Mouse (Mus musculus) mouse trophoblast stem cell (cell line): ENCODE results near the gene Tmem165.

ENCODE experiments used
- in situ Hi-C, 2 experiments: fragments of 300-500 bp; cut with MseI, MboI; formaldehyde crosslinking; loops; 2 replicates in 1 of 2; 3 replicates in 1 of 2; pipeline ENCODE4 v1.15.1; 2025

The Tmem165 gene

DNA sequence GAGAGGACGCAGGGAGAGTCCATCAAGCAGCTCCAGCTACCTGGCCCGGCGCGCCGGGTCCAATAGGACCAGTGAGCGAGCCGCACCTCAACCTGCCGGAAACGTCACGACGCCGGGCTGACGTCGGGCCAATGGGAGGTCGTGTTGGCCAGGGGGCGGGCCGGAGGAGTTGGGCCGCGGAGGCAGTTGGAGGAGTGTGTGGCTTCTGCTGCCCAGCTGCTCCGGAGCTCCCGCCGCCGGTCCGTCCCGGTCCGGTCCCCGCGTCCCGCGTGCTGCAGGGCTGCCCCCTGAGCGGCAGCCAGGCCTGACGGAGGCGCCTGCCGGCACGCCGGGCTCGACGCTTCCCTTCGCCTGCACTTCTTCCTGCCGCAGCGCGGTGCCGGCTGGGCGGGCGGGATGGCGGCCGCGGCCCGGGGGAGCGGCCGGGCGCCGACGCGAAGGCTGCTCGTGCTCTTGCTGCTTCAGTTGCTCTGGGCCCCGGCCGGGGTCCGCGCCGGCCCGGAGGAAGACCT, at the start of gene Tmem165:
Gene Tmem165, plus strand, starts transcription at position 131 of the 512 bp plus-strand sequence.
- in situ Hi-C loops, result no loop called here

DNA sequence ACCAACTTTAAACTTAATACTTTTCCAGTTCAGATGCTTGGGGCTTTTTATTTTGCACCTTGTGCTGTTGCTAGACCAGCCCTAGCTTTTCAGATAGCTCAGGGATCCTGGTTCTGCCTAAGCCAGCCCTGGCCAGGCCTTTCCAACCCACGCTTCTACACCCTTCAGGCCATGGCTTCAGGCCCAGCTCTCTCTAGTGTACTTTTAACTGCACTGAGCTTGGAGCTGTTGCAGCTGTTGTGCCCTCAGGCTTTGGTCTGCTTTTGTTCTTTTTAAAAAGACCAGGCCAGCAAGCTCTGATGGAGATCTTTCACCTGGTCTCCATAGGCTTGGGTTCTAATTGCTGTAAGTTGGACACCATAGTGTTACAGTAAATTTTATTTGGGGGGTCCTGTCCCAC, 48.0 kb upstream of the Tmem165 start:
- in situ Hi-C loops, result no loop called here

- in situ Hi-C loops, result no loop called here
Measured at GRCm38 (mm10) chr5:76136271-76136670, 47.4 kb upstream of the Tmem165 start.

DNA sequence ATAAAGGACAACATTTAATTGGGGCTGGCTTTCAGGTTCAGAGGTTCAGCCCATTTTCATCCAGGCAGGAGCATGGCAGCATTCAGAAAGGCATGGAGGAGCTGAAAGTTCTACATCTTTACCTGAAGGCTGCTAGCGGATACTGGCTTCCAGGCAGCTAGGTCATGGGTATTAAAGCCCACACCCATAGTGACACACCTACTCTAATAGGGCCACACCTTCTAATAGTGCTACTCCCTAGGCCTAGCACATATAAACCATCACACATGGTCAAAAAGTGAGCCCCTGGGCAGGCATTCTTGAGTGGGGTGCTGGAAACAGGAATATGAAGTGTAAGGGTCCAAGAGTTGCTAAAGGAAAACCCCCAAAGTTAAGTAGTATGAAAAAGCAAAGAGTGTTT, 46.1 kb upstream of the Tmem165 start:
- in situ Hi-C loops, result no loop called here

- in situ Hi-C loops, result no loop called here
Measured at GRCm38 (mm10) chr5:76138071-76138470, 45.6 kb upstream of the Tmem165 start.

DNA sequence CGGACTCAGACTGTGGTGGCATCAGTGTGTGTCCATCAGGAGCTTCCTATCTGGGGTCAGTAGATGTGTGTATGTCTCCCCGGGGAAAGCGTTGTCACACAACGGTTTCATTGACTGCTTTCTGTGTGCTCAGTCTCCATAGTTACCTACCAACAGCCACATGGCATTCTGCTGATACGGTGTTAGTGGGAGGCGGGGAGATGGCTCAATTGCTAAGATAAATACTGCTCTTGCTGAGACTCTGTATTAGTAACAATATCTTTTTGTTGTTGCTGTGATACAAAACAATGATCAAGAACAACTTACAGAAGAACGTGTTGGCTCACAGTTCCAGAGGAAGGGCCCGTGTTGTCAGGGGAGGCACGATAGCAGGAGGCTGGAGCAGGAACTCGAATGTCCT, 45.2 kb upstream of the Tmem165 start:
- in situ Hi-C loops, result no loop called here

DNA sequence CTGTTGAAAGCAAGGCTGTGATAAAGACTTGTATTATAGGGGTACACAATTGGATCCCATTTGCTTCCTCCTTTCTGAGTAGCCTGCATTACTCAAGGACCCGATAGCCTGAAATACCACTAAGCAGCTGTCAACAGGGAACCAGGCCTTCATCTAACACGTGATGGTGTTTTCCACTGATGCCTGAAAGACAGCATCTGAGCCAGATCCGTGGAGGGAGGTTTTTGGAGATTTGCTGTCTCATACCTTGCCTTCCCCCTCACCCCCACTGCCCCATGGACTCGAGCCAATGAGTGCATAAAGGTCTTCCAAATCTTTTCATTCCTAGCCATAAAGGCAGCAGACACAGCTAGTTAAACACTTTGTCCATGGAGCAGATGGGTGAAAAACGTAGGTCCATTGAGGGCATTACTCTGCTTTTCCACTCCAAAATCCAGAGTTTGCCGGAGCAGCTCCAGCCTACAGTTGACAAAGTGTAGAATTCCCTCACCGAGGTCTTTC, 44.5 kb upstream of the Tmem165 start:
- in situ Hi-C loops, result no loop called here

DNA sequence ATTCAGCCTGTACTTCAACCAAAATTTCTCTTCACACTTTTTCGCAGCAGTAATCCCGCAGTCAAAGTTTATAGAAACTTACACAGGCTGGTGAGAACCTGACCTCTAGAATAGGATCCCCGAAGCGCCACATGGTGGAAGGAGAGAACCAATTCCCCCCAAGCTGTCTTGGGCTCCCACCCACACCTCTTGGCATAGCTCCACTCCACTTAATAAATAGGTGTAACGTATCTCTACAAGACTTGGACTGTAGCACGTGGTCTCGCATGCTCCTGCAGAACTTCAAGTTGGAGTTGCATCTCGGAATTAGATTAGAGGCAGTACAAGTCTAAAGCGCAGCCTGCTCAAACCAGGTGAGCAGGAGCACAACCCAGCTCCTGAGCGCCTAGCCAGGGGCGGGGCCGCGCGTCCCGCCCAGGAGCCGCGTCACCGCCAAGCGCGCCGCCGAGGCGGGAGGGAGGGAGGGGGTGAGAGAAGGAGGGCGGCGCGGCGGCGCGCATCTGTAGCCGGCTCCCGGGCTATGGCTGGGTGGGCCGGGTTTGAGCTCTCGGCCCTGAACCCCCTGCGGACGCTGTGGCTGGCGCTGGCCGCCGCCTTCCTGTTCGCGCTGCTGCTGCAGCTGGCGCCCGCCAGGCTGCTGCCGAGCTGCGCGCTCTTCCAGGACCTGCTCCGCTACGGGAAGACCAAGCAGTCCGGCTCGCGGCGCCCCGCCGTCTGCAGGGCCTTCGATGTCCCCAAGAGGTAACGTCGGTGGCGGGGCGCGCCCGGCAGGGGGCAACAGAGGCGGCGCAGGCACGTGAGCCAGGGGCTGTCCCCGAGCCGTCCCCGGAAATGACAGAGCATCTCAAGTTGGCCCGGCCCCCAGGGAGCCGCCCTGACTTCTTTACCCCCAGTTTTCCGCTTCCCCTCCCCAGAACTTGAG, 43.6 kb upstream of the Tmem165 start, which contains the start of gene Srd5a3:
Gene Srd5a3, plus strand, starts transcription at position 464 of the 922 bp plus-strand sequence.
- in situ Hi-C loops, result no loop called here

GRCm38 (mm10) chr5:76140730-76141066, 43.0 kb upstream of the Tmem165 start:
- in situ Hi-C loops, result no loop called here

GRCm38 (mm10) chr5:76143356-76143755, 40.3 kb upstream of the Tmem165 start:
- in situ Hi-C loops, result no loop called here

DNA sequence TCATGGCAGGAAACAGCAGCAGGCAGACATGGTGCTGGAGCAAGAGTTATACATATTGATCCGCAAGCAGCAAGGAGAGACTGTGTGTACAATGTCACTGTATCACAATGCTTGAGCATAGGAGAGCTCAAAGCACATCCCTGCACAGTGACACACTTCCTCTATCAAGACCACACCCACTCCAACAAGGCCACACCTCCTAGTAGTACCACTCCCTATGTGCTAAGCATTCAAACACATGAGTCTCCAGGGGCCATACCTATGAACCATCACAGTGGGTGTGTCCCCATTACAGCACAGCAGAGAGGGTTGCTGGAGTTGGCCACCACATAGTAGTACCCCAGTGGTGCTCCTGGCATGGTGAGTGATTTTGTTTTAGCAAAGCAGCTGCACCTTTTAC, 37.3 kb upstream of the Tmem165 start:
- in situ Hi-C loops, result no loop called here

DNA sequence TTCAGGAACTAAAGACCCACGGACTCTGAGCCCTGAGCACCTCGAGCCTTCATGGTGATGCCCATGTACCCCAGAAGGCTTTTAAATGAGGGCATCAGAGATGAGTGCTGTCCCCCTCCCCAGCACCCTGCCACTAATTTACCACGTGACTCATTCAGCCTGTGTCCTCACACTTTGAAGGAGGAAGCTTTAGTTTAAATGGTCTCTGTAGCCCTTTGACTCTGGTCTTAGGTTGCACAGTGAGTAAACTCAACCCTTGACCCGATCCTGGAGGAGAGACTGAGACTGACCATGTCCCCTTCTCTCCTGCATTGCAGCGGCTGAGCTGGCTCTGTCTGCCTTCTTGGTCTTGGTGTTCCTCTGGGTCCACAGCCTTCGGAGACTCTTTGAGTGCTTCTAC, 34.2 kb upstream of the Tmem165 start:
- in situ Hi-C loops, result no loop called here

DNA sequence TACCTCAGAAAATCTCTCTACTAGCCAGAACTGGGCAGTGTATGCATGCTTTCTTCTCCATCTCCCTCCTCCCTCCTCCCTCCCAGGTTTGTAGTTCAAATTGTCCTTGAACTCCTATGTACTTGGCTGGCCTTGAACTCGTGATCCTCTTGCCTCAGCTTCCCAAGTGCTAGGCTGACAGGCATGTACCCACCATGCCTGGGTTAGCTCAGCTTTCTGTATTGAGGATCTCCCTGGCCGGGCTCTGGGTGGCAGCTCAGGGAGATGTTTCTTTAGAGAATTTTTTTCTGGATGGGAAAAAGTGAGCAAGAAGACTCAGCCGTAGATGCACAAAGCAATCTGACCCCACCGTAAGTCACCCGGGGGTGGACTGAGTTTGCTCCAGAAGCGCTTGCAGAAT, 30.7 kb upstream of the Tmem165 start:
- in situ Hi-C loops, result no loop called here

GRCm38 (mm10) chr5:76153430-76153829, 30.2 kb upstream of the Tmem165 start:
- in situ Hi-C loops, result no loop called here

DNA sequence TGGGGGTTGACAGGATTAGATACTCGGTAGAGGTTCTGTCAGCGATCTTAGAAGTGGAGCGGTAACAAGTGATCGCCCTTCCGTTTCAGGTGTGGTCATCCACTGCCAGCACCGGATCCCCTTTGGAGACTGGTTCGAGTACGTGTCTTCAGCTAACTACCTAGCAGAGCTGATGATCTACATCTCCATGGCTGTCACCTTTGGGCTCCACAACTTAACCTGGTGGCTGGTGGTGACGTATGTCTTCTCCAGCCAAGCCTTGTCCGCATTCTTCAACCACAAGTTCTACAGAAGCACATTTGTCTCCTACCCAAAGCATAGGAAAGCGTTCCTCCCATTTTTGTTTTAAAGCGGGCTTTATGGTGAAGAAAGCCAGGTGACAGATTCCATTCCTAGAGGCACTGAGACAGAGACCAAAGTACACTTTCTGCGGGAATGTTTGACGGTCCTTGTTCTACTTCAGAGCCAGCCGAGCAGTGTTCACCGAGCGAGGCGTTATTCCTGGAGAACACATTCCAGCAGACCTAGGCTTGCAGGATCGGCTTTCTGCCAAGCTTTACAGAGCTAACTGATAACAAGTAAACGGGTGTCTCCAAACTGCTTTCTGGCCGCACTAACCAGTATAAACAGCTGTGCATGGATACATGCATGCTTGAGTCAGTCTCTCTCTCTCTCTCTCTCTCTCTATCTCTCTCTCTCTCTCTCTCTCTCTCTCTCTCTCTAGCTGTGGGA, 29.1 kb upstream of the Tmem165 start:
- in situ Hi-C loops, result no loop called here

DNA sequence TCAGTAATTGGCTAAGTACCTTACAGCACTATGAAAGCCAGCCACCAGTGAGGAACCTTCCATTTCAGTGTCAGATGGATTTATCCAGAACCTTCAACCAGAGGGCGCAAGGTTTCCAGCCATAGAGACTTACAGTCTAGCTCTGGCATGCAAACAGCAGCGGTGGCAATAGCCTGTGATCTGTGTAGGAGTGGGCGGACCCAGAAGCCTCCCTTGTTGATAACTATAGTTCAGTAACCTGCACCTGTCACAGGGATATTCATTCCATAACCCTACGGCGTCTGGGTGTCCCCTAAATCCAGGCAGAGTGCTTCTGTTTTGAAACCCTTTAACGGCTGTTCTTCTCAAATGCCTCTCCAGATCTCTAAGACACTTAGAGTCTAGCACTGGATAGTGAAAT, 24.1 kb upstream of the Tmem165 start:
- in situ Hi-C loops, result no loop called here

GRCm38 (mm10) chr5:76160086-76160485, 23.6 kb upstream of the Tmem165 start:
- in situ Hi-C loops, result no loop called here

GRCm38 (mm10) chr5:76161491-76161890, 22.2 kb upstream of the Tmem165 start:
- in situ Hi-C loops, result no loop called here

DNA sequence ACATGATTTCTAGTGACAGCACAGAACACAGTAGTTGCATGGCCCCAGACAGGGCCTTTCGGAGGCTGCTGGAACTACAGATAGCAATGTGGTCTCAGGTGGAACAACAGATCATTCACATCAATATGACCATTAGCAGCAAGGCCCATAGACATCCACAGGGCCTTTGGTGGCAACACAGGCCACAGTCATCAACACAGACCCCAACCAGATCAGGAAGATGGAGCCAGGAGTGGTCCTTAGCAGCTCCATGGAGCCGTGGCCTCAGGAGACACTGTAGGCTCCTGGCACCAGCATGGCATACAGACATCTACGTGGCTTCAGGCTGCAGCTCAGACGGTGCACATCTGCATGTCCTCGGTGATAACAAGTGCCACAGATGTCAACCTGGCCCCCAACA, 20.8 kb upstream of the Tmem165 start:
- in situ Hi-C loops, result no loop called here

DNA sequence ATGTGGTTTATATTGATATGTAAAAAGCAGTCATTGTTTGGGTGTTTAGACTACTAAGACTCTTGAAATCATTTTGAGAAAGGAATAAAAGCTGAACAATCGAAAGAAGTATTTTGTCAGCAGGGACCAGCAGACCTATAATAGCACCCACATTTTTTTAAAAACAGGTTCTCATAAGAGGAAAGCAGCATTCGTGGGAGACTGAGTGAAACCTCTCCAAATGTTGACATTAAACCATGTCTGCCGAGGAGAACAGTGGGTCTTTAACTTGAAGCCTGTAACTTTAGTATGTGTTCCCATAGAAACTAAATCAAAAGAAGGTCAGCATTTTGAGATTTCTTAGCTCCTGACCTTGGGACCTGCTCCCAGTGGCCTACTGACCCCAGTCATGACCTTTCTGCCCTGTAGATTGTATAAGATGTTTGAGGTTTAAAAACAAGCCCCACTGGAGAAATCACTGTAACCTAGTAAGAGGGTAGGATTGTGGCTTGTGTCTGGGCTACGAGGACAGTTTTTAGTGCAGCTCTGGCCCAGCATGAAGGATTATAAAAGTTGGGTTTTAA, 19.8 kb upstream of the Tmem165 start:
- in situ Hi-C loops, result no loop called here

GRCm38 (mm10) chr5:76164827-76165226, 18.9 kb upstream of the Tmem165 start:
- in situ Hi-C loops, result no loop called here

- in situ Hi-C loops, result no loop called here
Measured at GRCm38 (mm10) chr5:76170522-76170921, 13.2 kb upstream of the Tmem165 start.
